Mouse (Mus musculus): ENCODE measurements around the gene Astn2.

DNA sequence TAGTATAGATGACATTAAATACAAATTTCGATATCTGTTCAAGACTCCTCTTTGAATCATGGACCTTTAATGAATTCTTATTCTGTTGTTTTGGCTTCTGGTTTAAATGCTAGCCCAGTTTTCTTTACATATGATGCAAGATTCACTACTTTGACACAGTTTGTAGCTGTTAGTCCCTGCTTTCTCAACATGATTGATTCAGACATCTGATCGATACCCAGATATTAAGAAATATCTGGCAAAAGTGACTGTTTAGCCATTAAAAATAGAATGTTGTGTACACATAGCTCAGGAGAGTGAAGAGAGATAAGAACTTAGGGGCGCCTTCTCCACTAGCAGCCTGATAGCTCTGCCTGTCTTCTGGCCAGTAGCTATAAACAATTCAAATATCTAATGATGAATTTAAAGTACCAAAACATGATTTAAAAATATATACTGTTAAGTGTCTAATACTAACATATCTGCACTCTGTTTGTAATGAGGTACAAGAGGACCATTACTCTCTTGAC, 457.2 kb downstream of the Astn2 start:
- TF ChIP-seq E2F4 (IDR thresholded peaks at IDR 0.05; ENCODE audit: insufficient read depth) (no peak), MAX (IDR thresholded peaks at IDR 0.05; ENCODE audit: low read depth) (no peak), POLR2A (IDR thresholded peaks at IDR 0.05; ENCODE audit: insufficient read length, low read depth) (no peak), CEBPB (IDR thresholded peaks at IDR 0.05; ENCODE audit: insufficient read depth, poor library complexity, severe bottlenecking) (no peak), TCF3 (IDR thresholded peaks at IDR 0.05; ENCODE audit: insufficient read length, low read depth) (no peak), MYOD1 (IDR thresholded peaks at IDR 0.05; ENCODE audit: control insufficient read depth in 1 of 3, insufficient read length in 2 of 3, low read depth in 2 of 3) (no peak), USF1 (IDR thresholded peaks at IDR 0.05; ENCODE audit: low read depth) (no peak), POLR2AphosphoS2 (IDR thresholded peaks at IDR 0.05; ENCODE audit: insufficient read length, low read depth) (no peak), REST (IDR thresholded peaks at IDR 0.05; ENCODE audit: insufficient read depth, insufficient read length) (no peak)

Measured in myocyte (in vitro differentiated cells).